Mouse (Mus musculus) kidney, adult 8-10 months (tissue): ENCODE data around the gene Il16.

Experiments used
- DNase-seq, 2 experiments: peaks; one replicate each; pipeline ENCODE4 v3.0.0; 2022

The Il16 gene

GRCm38 (mm10) chr7:83745413-83746106 lies at the start of gene Il16:
TSS of gene Il16 (minus strand) at chr7:83745726.
- DNase-seq, result no peak

- no peak for DNase-seq
Measured at GRCm38 (mm10) chr7:83794705-83795104, 49.2 kb upstream of the Il16 start, which contains the start of gene Cfap161. TSS of gene Cfap161 (minus strand) at chr7:83794880.

GRCm38 (mm10) chr7:83794006-83794683 lies 48.6 kb upstream of the Il16 start:
- DNase-seq, result no peak

GRCm38 (mm10) chr7:83780881-83781280 lies 35.4 kb upstream of the Il16 start:
- DNase-seq, result no peak

- no peak for DNase-seq
Measured at GRCm38 (mm10) chr7:83780026-83780425, 34.5 kb upstream of the Il16 start.

GRCm38 (mm10) chr7:83779028-83779427 lies 33.5 kb upstream of the Il16 start:
- DNase-seq, result no peak

GRCm38 (mm10) chr7:83778516-83778915 lies 33.0 kb upstream of the Il16 start:
- DNase-seq, result no peak

- DNase-seq, result peak in 1 of 2 experiments; percentile 6
Measured at GRCm38 (mm10) chr7:83774721-83775120, 29.2 kb upstream of the Il16 start.

GRCm38 (mm10) chr7:83763674-83764073 lies 18.1 kb upstream of the Il16 start:
- no peak for DNase-seq

- DNase-seq, result no peak
Measured at GRCm38 (mm10) chr7:83762336-83762735, 16.8 kb upstream of the Il16 start.

GRCm38 (mm10) chr7:83751055-83751454 lies 5.5 kb upstream of the Il16 start:
- DNase-seq, result no peak

- no peak for DNase-seq
Measured at GRCm38 (mm10) chr7:83748405-83748804, 2.9 kb upstream of the Il16 start.

GRCm38 (mm10) chr7:83746107-83746687 lies 671 bp upstream of the Il16 start:
- DNase-seq, result no peak

- no peak for DNase-seq
Measured at GRCm38 (mm10) chr7:83745065-83745412, 487 bp downstream of the Il16 start.

GRCm38 (mm10) chr7:83744250-83744649 lies 1.3 kb downstream of the Il16 start:
- DNase-seq, result no peak

GRCm38 (mm10) chr7:83742690-83743089 lies 2.8 kb downstream of the Il16 start:
- DNase-seq, result no peak

GRCm38 (mm10) chr7:83742026-83742425 lies 3.5 kb downstream of the Il16 start:
- DNase-seq, result no peak

- DNase-seq, result no peak
Measured at GRCm38 (mm10) chr7:83739680-83740310, 5.7 kb downstream of the Il16 start.

GRCm38 (mm10) chr7:83738623-83739462 lies 6.7 kb downstream of the Il16 start:
- DNase-seq, result no peak

GRCm38 (mm10) chr7:83737914-83738490 lies 7.5 kb downstream of the Il16 start:
- DNase-seq, result no peak

- DNase-seq, result no peak
Measured at GRCm38 (mm10) chr7:83736341-83737115, 9.0 kb downstream of the Il16 start.
